ENCODE assay signal across 9 mouse cellular contexts in genomic region chr2:115813316-115813715, GRCm38 (mm10).
A peak's percentile ranks its signal among the peaks of the same experiment; 100 is the strongest.
DNase-seq lines count a peak whose midpoint lies in the region; ATAC-seq lines count a peak whose summit lies in the region.
"Had no signal": no experiment of that assay in that cellular context is flagged by ENCODE, and none has a peak within 500 bp of the region (broad histone marks: within the 10 kb centered on the region; RNA-seq: fewer than 3 reads in every experiment).

No protein-coding gene starts in this region.

- no peak for ATAC-seq in embryonic facial prominence, embryonic 15.5 days (ENCODE audit: insufficient number of reproducible peaks, low FRiP score, low TSS enrichment, low read depth)
- ATAC-seq in limb, embryonic 11.5 days (ENCODE audit: insufficient number of reproducible peaks, low FRiP score, low TSS enrichment, low read depth), result peak; percentile 51; the same call in 1 of the 2 replicates
- no peak for ATAC-seq in monocyte, adult 5-6 weeks (replicated peaks; ENCODE audit: insufficient number of reproducible peaks, low FRiP score, low TSS enrichment, poor library complexity, severe bottlenecking)

- H3K27ac ChIP-seq in embryonic facial prominence, embryonic 15.5 days (replicated peaks), result no peak overlapping the region
- no peak overlapping the region for H3K27ac ChIP-seq in limb, embryonic 11.5 days (replicated peaks; ENCODE audit: low read depth, low read length)
- H3K27ac ChIP-seq: midbrain, embryonic 12.5 days had no signal

- no peaks in the 10 kb centered on the region for H3K9me3 ChIP-seq in embryonic facial prominence, embryonic 15.5 days (replicated peaks)
- H3K9me3 ChIP-seq in limb, embryonic 11.5 days (ENCODE audit: control insufficient read depth, low read length), result no peaks in the 10 kb centered on the region
- H3K9me3 ChIP-seq: midbrain, embryonic 12.5 days had no signal

- H3K36me3 ChIP-seq in embryonic facial prominence, embryonic 15.5 days, result no peaks in the 10 kb centered on the region
- no peaks in the 10 kb centered on the region for H3K36me3 ChIP-seq in limb, embryonic 11.5 days (ENCODE audit: control insufficient read depth, insufficient read depth, low read length)
- H3K36me3 ChIP-seq: midbrain, embryonic 12.5 days had no signal

- 29% methylated on average over 11 of the region's 11 CpGs for WGBS in embryonic facial prominence, embryonic 15.5 days
- 3% methylated on average over 11 of the region's 11 CpGs for WGBS in limb, embryonic 11.5 days

- intact Hi-C loops in heart, postnatal 25 days (cut with DNase I), result no loop called here
- intact Hi-C loops in gastrocnemius, postnatal 36 days (cut with DNase I), result no loop called here

- H3K4me2 ChIP-seq in embryonic facial prominence, embryonic 15.5 days (replicated peaks), result peak overlapping the region; percentile 15; the same call in 1 of the 2 replicates
- peak overlapping the region; percentile 47 for H3K4me2 ChIP-seq in limb, embryonic 11.5 days (ENCODE audit: low read depth, severe bottlenecking)
- H3K4me2 ChIP-seq: midbrain, embryonic 12.5 days had no signal

- DNase-seq in heart, postnatal 4 days, result peak; percentile 6
- no peak for DNase-seq in heart, postnatal 25 days (ENCODE audit: low spot score)
- DNase-seq in brain, embryonic 18.5 days (ENCODE audit: low read depth, low spot score), result peak; percentile 12
- peak; percentile 54 for DNase-seq in limb, embryonic 11.5 days (ENCODE audit: low spot score)
- DNase-seq in urinary bladder, adult 2 months (ENCODE audit: low spot score), result no peak
- no peak for DNase-seq in gastrocnemius, postnatal 36 days

- peaks cover 4% of the 10 kb centered on the region; the same call in 1 of the 2 replicates for H3K4me1 ChIP-seq in embryonic facial prominence, embryonic 15.5 days
- peaks cover 11% of the 10 kb centered on the region; the same call in 1 of the 2 replicates for H3K4me1 ChIP-seq in limb, embryonic 11.5 days (ENCODE audit: control insufficient read depth, insufficient read depth, low read length)

- no peaks in the 10 kb centered on the region for H3K27me3 ChIP-seq in embryonic facial prominence, embryonic 15.5 days
- no peaks in the 10 kb centered on the region for H3K27me3 ChIP-seq in limb, embryonic 11.5 days (ENCODE audit: control insufficient read depth, insufficient read depth, low read length)
- H3K27me3 ChIP-seq: midbrain, embryonic 12.5 days had no signal

- no peak overlapping the region for H3K4me3 ChIP-seq in embryonic facial prominence, embryonic 15.5 days (replicated peaks)
- no peak overlapping the region for H3K4me3 ChIP-seq in limb, embryonic 11.5 days (ENCODE audit: low read depth, low read length)
- H3K4me3 ChIP-seq: midbrain, embryonic 12.5 days had no signal

- no peak overlapping the region for H3K9ac ChIP-seq in embryonic facial prominence, embryonic 15.5 days
- no peak overlapping the region for H3K9ac ChIP-seq in limb, embryonic 11.5 days (ENCODE audit: low read length)
- H3K9ac ChIP-seq: midbrain, embryonic 12.5 days had no signal

Comparison
In these comparisons a context has a peak if more than half of its experiments do, and no peak if none do; other contexts are left out.
1. DNase-seq: peak in heart, postnatal 4 days (single experiment), brain, embryonic 18.5 days (single experiment) and limb, embryonic 11.5 days (single experiment); none in heart, postnatal 25 days (single experiment), urinary bladder, adult 2 months (single experiment) and gastrocnemius, postnatal 36 days (0 of 2).